Mouse (Mus musculus) spleen, adult 2 months (tissue): ENCODE results near the gene Unc45a. TPM values are rescaled to one million over a fixed set of nuclear protein-coding genes. Genes with fewer than 3 reads are reported as not detected.

Experiments
- DNase-seq, 2 experiments: peaks; one replicate each; pipeline versions ENCODE4 v3.0.0 to v3.0.0-alpha.2; 2012 to 2021; ENCODE audit warnings: low spot score in 2 of 2, low read depth in 1 of 2
- H3K27ac ChIP-seq: fragments of 200-500 bp; 2 replicates; pipeline ENCODE4 v1.5.1; 2012; ENCODE audit warnings: low read length, inconsistent platforms; ENCODE audit not compliant: insufficient read depth
- H3K27me3 ChIP-seq: fragments of 200-500 bp; 2 replicates; pipeline ENCODE4 v1.6.1; 2012; ENCODE audit warnings: mild to moderate bottlenecking, moderate library complexity, low read length, inconsistent platforms; ENCODE audit not compliant: control insufficient read depth, insufficient read depth
- H3K36me3 ChIP-seq: fragments of 200-500 bp; 2 replicates; pipeline ENCODE4 v1.6.1; 2012; ENCODE audit warnings: mild to moderate bottlenecking, low read length, inconsistent platforms; ENCODE audit not compliant: control insufficient read depth, insufficient read depth
- H3K4me1 ChIP-seq: fragments of 200-500 bp; 2 replicates; pipeline ENCODE4 v1.6.1; 2011; ENCODE audit warnings: inconsistent platforms; ENCODE audit not compliant: control insufficient read depth, insufficient read depth, insufficient read length
- H3K4me3 ChIP-seq: fragments of 200-500 bp; 2 replicates; pipeline ENCODE4 v1.5.1; 2011; ENCODE audit warnings: mild to moderate bottlenecking, inconsistent platforms; ENCODE audit not compliant: insufficient read depth, insufficient read length; ENCODE audit errors: extremely low read depth
- CTCF ChIP-seq: fragments of 200-500 bp; IDR thresholded peaks from 2 replicates; pipeline ENCODE4 v1.5.1; 2011; ENCODE audit warnings: mild to moderate bottlenecking, inconsistent platforms; ENCODE audit not compliant: insufficient read depth, insufficient read length, insufficient replicate concordance; ENCODE audit errors: extremely low read depth
- POLR2A ChIP-seq: fragments of 200-500 bp; IDR thresholded peaks from 2 replicates; pipeline ENCODE4 v1.6.1; 2011; ENCODE audit warnings: low read depth, low read length, inconsistent platforms
- WGBS: fragments of 180-500 bp; shearing (Covaris S2); methylation state at CpG from one replicate; pipeline ENCODE4 v1.1.7; 2018; 5-methylcytosine and 5-hydroxymethylcytosine counted together
- polyA plus RNA-seq: library from polyadenylated mRNA; depleted of rRNA; stranded (reverse); fragments of >200 nt; gene quantifications from 2 replicates; pipeline ENCODE4 v1.2.3, GENCODE M21; 2012

Gene Unc45a
- polyA plus RNA-seq, 1 experiment: 53.7 TPM

DNA sequence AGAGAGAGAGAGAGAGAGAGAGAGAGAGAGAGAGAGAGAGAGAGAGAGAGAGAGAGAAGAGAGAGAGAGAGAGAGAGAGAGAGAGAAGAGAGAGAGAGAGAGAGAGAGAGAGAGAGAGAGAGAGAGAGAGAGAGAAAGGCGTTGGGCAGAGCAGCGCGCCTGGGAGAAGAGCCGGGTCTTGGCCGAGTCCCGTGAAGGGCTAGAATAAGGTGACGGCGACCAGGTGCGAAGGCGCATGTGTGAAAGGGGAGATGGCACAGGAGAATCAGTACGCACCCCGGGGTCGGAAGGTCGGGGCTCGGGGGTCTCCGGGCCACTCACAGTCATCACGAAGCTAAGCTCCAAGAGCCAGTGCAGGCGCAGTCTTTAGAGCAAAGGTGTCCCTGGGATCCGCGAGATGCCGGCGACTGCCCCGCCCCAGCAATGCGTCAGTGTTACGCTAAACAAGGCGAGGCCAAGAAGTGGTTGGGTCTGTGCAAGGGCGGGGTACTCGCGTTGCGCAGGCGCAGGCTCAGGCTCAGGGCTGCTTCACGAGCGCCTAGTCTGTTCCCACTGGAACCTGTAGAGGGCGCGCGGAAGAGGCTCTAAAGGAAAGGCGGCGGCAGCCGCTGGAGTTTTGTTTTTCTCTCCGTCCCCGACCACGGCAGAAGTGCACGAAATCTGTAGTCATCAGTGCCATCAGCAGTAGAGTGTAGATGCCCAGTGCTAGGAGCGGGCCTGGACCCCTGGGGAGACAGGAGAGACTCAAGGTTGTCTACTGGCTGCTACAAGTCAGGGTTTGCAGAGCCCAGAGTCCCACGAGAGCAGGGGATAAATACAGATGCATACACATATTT is 794 bp downstream of the Unc45a start:
- no peaks in the 10 kb centered on the region for H3K27me3 ChIP-seq
- peak; percentile 96 to 98 for DNase-seq
- peaks cover 14% of the 10 kb centered on the region for H3K4me1 ChIP-seq
- H3K27ac ChIP-seq: peak overlapping the region; percentile 88
- TF ChIP-seq CTCF (peak; percentile 78), POLR2A (peak; percentile 61; the same call in 1 of the 2 replicates)
- peak overlapping the region; percentile 70 for H3K4me3 ChIP-seq
- H3K36me3 ChIP-seq: peaks cover 20% of the 10 kb centered on the region
- under 1% methylated on average over 45 of the region's 45 CpGs for WGBS

DNA sequence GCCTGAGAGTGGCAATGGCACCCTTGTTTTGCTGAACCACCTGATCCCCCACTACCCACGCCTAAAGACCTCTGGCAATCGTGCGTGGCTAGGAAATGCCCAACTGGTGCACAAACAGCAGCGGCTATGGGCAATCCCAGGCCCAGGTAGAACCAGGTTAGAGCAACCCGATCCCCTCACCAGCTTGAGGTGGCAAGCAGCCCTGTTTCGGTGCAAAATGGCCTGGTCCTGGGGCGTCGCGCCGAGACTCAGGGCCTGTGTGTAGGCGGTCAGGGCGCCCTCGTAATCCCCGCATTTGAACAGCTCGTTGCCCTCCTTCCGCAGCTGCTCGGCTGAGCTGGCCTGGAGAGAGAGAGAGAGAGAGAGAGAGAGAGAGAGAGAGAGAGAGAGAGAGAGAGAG is 1.4 kb downstream of the Unc45a start:
- Histone ChIP-seq H3K27me3 (no peaks in the 10 kb centered on the region), H3K36me3 (peaks cover 25% of the 10 kb centered on the region), H3K27ac (no peak overlapping the region), H3K4me1 (peaks cover 14% of the 10 kb centered on the region), H3K4me3 (peak overlapping the region; percentile 51)
- no peak for DNase-seq
- 6% methylated on average over 17 of the region's 17 CpGs for WGBS
- no peak for TF ChIP-seq POLR2A
- no peak for TF ChIP-seq CTCF

DNA sequence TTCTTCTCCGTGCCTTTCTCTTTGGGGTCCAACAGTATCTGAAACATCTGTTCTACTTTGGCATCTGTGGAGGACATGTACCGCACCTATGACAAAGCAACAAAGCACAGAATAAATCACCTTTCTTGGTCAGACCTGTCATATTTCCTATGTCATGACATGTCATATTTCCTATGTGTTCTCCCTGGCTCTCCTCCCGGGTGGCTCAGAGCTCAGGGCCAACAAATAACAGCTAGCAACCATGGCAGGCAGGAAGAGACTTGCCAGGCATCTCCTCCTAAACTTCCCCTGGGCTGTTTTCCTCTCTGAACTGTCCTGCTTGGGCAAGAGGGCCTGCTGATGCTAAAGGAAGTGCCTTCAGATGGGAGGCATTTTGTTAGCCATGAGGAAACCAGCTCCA is 3.9 kb downstream of the Unc45a start:
- Histone ChIP-seq H3K4me1 (peaks cover 8% of the 10 kb centered on the region), H3K27ac (no peak overlapping the region), H3K27me3 (no peaks in the 10 kb centered on the region), H3K4me3 (no peak overlapping the region), H3K36me3 (peaks cover 43% of the 10 kb centered on the region)
- no peak for DNase-seq
- 79% methylated on average over 3 of the region's 3 CpGs for WGBS
- TF ChIP-seq POLR2A (no peak), CTCF (no peak)

DNA sequence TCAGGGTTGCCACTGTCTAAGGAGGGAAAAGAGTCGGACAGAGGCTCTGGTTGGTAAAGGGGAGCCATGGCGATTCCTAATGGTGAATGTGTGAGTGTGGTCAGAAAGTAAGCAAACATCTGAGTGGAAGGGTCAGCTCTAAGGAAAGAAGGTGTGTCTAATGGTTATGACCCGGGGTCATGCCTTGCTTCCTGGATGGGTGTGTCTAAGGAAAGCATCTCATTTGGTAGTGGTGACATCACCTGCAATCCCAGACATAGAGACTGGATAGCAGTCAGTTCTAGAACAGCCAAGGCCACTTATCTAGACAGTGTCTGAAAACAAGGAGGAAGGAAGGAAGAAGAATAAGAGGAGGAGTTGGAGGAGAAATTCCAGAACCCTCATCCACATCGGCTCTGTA is 6.0 kb downstream of the Unc45a start:
- Histone ChIP-seq H3K27ac (no peak overlapping the region), H3K4me3 (no peak overlapping the region), H3K36me3 (peaks cover 62% of the 10 kb centered on the region), H3K27me3 (no peaks in the 10 kb centered on the region), H3K4me1 (peaks cover 8% of the 10 kb centered on the region)
- TF ChIP-seq CTCF: no peak
- TF ChIP-seq POLR2A: no peak
- 88% methylated on average over 4 of the region's 4 CpGs for WGBS
- DNase-seq: no peak

DNA sequence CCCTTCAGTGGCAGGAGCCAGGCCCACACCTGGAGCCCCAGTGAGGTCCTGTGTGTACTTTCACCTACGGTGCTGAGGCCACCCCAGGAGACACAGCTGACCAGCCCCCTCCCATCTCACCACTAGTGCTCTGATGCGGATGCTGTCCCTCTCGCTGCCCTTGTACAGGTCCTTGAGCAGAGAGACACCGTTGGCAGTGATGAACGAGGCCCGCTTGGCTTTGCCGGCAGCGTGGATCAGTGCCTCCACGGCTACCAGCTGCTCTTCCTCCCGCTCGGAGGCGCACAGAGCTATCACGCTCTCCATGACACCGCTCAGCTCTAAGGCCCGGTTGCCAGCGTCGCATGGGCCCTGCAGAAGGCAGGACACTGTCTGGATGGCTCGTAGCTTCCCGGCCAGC is 9.4 kb downstream of the Unc45a start:
- Histone ChIP-seq H3K4me1 (no peaks in the 10 kb centered on the region), H3K4me3 (no peak overlapping the region), H3K27ac (no peak overlapping the region), H3K27me3 (no peaks in the 10 kb centered on the region), H3K36me3 (peaks cover 71% of the 10 kb centered on the region)
- DNase-seq: no peak
- 97% methylated on average over 19 of the region's 19 CpGs for WGBS
- no peak for TF ChIP-seq POLR2A
- no peak for TF ChIP-seq CTCF

DNA sequence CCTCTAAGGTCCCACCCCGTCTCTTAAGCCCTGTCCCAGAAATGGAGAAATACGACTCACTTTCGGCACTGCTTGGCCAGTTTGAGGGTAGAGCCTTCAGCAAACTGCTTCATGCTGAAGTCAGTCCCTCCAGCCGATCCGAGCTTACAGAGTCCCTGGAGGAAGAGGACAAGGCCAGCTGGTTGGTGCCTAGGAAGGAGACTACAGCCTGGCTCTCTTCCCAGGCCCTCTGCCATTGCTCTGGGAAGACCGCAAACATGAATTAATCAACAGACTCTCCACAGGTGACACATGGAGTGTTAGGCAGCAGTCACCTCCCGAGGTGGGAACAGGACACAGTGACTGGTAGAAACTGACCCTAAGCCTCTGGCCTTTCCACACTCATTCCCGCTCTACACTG is 10.5 kb downstream of the Unc45a start:
- TF ChIP-seq CTCF (no peak), POLR2A (no peak)
- no peak overlapping the region for H3K27ac ChIP-seq
- 93% methylated on average over 8 of the region's 8 CpGs for WGBS
- peaks cover 67% of the 10 kb centered on the region for H3K36me3 ChIP-seq
- no peaks in the 10 kb centered on the region for H3K4me1 ChIP-seq
- no peak overlapping the region for H3K4me3 ChIP-seq
- H3K27me3 ChIP-seq: no peaks in the 10 kb centered on the region
- DNase-seq: no peak

DNA sequence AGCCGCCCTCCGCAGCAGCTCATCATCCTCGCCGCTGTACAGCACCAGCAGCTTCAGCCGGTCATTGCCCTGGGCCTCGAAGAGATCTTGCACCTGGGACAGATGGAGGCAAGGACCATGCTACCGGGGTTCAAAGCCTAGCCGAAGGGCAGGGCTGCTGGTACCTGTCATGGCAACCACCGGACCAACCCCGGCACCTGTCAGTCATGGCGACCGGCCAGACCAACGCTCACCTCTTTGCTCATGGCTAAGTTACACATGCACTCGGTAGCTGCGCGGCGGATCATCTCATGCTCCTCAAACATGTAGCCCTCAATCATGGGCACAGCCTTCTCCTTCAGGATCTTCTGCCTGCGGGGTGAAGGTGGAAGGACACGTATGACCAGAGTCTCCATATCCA is 14.7 kb downstream of the Unc45a start:
- Histone ChIP-seq H3K36me3 (peaks cover 33% of the 10 kb centered on the region), H3K4me3 (no peak overlapping the region), H3K27me3 (no peaks in the 10 kb centered on the region), H3K27ac (no peak overlapping the region), H3K4me1 (no peaks in the 10 kb centered on the region)
- DNase-seq: no peak
- WGBS: 96% methylated on average over 19 of the region's 19 CpGs
- no peak for TF ChIP-seq POLR2A
- TF ChIP-seq CTCF: no peak
